Mouse (Mus musculus): ENCODE results near the gene Dnal1.

The Dnal1 gene

DNA sequence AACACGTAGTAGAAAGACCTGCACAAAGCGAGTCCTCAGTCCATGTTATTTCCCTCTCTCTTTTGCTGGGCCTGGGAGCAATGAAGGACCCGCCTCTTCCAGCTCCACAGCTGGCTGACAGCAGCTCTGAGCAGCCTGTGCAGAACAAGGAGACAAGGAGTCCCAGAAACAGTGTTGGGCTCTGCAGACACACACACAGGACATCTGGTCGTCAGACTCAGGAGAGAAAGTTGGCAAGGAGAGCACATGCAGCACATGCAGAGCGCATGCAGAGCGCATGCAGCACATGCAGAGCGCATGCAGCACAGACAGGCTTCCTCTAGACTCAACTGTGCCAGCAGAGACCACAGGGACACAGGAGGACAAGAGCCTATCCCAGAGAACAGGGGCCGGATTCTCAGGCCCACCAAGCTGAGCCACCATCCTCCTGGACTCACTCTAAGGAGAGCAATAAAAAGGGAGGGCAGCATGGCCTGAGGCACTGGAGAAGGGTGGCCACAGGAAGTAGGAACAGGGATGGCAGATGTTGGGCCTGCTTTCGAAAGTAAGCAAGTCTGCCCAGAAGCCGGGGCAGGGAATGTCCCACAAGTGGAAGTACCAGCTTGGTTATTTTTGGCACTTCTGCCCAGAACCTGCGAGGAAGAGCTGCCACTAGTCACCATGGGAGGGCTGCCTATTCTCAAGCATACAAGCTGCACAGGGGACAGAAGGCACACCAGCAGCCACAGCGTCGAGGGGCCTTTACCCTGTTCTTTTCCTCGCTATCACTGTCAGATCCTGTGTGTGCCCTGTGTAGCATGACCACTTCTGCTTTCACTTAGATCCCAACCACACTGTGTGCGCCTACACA is 73.8 kb downstream of the Dnal1 start:
- ChIA-PET POLR2A (interaction anchor here in 3 of 4 experiments (0.6 to 12.1 kb wide), 30 partner anchors 9 to 1018 kb away, joined by 3 to 200 read pairs (median 4); partner anchors contain the start of genes Elmsan1 (in 2 of the 3), Ptgr2 (in 1 of the 3) and Zfp410 (in 1 of the 3)), CTCF (interaction anchor here in 2 of 4 experiments (0.6 to 2.8 kb wide), 5 partner anchors 9 to 130 kb away, joined by 3 to 8 read pairs (median 4); no protein-coding TSS in a partner anchor)

DNA sequence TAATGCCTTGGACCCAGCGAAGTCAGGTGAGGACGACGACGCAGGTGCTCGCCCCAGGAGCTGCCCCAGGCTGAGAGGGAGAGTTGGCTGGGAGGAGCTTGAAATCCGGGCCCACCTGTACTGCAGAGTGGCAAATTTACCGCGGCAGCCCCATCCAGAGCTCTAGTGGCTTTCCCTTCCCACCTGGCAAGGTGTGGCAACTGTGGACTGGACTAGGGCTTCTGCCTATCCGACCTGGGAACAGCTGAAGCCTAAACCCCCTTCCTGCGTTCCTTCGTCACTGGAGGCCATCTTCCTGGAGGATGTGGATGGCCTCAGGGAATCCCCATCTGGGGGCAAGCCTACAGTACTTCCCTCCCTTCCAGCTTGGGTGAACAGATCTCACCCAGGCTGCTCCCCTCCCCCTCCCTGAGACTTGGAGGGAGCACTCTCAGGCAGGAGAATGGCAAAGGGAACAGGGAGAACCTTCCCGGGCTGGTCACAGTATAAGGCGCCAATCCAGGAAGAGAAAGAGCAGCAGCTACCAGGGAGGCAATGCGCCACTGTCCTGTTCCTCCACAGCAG is 74.8 kb downstream of the Dnal1 start:
- POLR2A ChIA-PET: interaction anchor here (0.5 to 12.1 kb wide), 27 partner anchors 8 to 1017 kb away, joined by 3 to 200 read pairs (median 4); partner anchors contain the start of genes Elmsan1 (in 1 of the 4), Ptgr2 (in 1 of the 4) and Zfp410 (in 1 of the 4)
- CTCF ChIA-PET: interaction anchor here in 3 of 4 experiments (0.8 to 2.8 kb wide), 6 partner anchors 9 to 15 kb away, joined by 3 to 8 read pairs (median 4); no protein-coding TSS in a partner anchor

- ChIA-PET POLR2A (interaction anchor here in 3 of 4 experiments (0.6 to 12.1 kb wide), 28 partner anchors 9 to 261 kb away, joined by 3 to 200 read pairs (median 6); partner anchors contain the start of genes Aldh6a1 (in 1 of the 3), Elmsan1 (in 1 of the 3), Lin52 (in 1 of the 3) and Pnma1 (in 1 of the 3)), CTCF (interaction anchor here in 3 of 4 experiments (0.6 to 2.8 kb wide), 4 partner anchors 10 to 30 kb away, joined by 3 to 8 read pairs (median 3); no protein-coding TSS in a partner anchor)
Observed at GRCm38 (mm10) chr12:84190151-84190820, 76.1 kb downstream of the Dnal1 start.

DNA sequence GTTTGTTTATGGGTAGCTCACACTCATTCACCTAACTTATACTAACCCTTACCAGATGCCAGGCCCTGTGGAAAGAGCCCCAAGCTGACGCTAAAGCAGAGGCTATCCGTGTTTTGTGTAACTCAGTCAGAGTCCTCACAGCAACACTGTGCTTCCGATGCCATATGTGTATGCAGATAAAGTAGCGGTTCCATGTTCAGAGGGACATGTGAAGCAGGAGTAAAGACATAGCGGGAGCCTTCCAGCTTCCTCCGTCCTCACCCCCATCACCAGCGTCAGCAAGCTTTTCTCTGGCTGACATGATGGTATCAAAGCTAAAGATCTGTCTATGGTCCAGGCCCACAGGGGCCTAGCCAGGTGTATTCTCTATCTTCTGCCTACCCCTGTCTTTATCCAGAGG is 77.0 kb downstream of the Dnal1 start:
- ChIA-PET CTCF (interaction anchor here in 2 of 4 experiments (0.7 to 0.8 kb wide), 3 partner anchors 9 to 163 kb away, joined by 3 read pairs; partner anchors contain the start of gene Acot6 (in 1 of the 2)), POLR2A (interaction anchor here in 3 of 4 experiments (0.6 to 12.1 kb wide), 27 partner anchors 9 to 423 kb away, joined by 3 to 200 read pairs (median 6); partner anchors contain the start of genes Aldh6a1 (in 1 of the 3), Elmsan1 (in 1 of the 3), Lin52 (in 1 of the 3) and Pnma1 (in 1 of the 3))

DNA sequence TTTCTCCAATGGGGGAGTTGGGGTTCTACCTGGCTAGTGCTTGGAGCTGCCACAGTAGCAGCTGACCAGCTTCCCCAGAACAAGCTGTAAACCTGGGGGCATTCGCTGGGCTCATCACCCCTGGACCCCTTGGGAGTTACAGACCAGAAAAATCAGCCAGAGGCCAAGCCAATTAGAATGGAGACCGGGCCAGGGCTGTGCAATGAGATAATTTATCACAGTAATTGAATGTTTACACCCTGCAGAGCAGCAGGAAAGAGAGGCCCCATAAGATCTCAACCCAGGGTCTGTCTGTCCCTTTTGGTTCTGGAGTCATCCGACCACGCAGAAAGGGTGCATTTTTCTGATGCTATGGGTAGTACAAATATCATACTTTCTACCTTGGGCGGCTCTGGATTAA is 77.6 kb downstream of the Dnal1 start:
- CTCF ChIA-PET: no interaction called here
- POLR2A ChIA-PET: interaction anchor here in 3 of 4 experiments (0.6 to 12.1 kb wide), 21 partner anchors 8 to 422 kb away, joined by 3 to 200 read pairs (median 17); partner anchors contain the start of genes Elmsan1 (in 2 of the 3) and Pnma1 (in 1 of the 3)

- ChIA-PET POLR2A (interaction anchor here (0.7 to 12.1 kb wide), 33 partner anchors 8 to 560 kb away, joined by 3 to 200 read pairs (median 7); partner anchors contain the start of genes Elmsan1 (in 3 of the 4) and Pnma1 (in 1 of the 4)), CTCF (no interaction called here)
Observed at GRCm38 (mm10) chr12:84192280-84192679, 78.1 kb downstream of the Dnal1 start.

- CTCF ChIA-PET: interaction anchor here (0.6 to 1.1 kb wide), 7 partner anchors 10 to 466 kb away, joined by 3 to 8 read pairs (median 4); no protein-coding TSS in a partner anchor
Observed at GRCm38 (mm10) chr12:84192741-84193641, 78.8 kb downstream of the Dnal1 start.

GRCm38 (mm10) chr12:84193642-84194399 is 79.7 kb downstream of the Dnal1 start:
- POLR2A ChIA-PET: interaction anchor here (0.6 to 12.1 kb wide), 50 partner anchors 8 to 833 kb away, joined by 3 to 200 read pairs (median 4); partner anchors contain the start of genes Elmsan1 (in 3 of the 4), Pnma1 (in 2 of the 4), Riox1 (in 2 of the 4) and Isca2 (in 1 of the 4)
- CTCF ChIA-PET: interaction anchor here (0.6 to 1.1 kb wide), 13 partner anchors 9 to 499 kb away, joined by 3 to 8 read pairs (median 3); partner anchors contain the start of gene Pnma1 (in 1 of the 4)

More at GRCm38 (mm10) chr12:84192741-84193641, 78.8 kb downstream of the Dnal1 start:
- POLR2A ChIA-PET: interaction anchor here (0.6 to 12.1 kb wide), 54 partner anchors 9 to 580 kb away, joined by 3 to 200 read pairs (median 4); partner anchors contain the start of genes Elmsan1 (in 3 of the 4), Pnma1 (in 2 of the 4), Isca2 (in 1 of the 4) and Npc2 (in 1 of the 4)

- ChIA-PET POLR2A (interaction anchor here (0.6 to 12.1 kb wide), 40 partner anchors 8 to 833 kb away, joined by 3 to 200 read pairs (median 6); partner anchors contain the start of genes Elmsan1 (in 3 of the 4), Pnma1 (in 2 of the 4), Isca2 (in 1 of the 4) and Lin52 (in 1 of the 4)), CTCF (interaction anchor here in 3 of 4 experiments (0.6 to 1.1 kb wide), 9 partner anchors 8 to 401 kb away, joined by 3 to 5 read pairs (median 4); partner anchors contain the start of gene Pnma1 (in 1 of the 3))
Observed at GRCm38 (mm10) chr12:84194400-84195109, 80.4 kb downstream of the Dnal1 start.

DNA sequence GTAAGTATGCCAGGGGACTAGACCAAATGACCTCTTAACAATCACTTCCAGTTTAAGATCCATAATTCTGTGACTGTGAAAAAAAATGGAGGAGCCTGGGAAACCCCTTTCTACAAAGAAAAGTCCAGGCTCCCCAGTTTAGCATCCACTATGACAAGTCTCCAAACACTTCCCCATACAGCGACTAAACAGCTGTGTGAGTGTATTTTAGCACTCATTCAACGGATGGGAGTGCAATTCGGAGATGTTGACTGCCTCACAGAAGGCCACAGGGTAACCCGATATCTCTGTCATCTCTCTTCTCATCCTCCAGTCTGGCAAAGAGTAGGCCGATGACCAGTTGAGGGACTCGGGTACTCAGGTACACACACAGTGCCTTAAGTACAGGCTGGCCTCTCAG is 81.0 kb downstream of the Dnal1 start:
- POLR2A ChIA-PET: interaction anchor here in 3 of 4 experiments (0.6 to 12.1 kb wide), 10 partner anchors 7 to 39 kb away, joined by 4 to 200 read pairs (median 79); no protein-coding TSS in a partner anchor
- CTCF ChIA-PET: no interaction called here
